Mouse (Mus musculus) lung, embryonic 15.5 days (tissue): ENCODE results near the gene Clstn1. TPM values are rescaled to one million over a fixed set of nuclear protein-coding genes. Genes with fewer than 3 reads are reported as not detected.

Experiments
- ATAC-seq: fragments of 200-750 bp; cut with Nextera tagmentation; 2 replicates; pipeline ENCODE4 v1.8.0; 2017; ENCODE audit warnings: moderate number of reproducible peaks, borderline replicate concordance; ENCODE audit not compliant: low FRiP score, low TSS enrichment; ENCODE audit errors: extremely low read depth
- H3K27ac ChIP-seq: fragments of 300-500 bp; sonication (generic); 2 replicates; pipeline ENCODE4 v1.5.1; 2015; ENCODE audit warnings: moderate library complexity, mild to moderate bottlenecking, inconsistent platforms
- H3K27me3 ChIP-seq: fragments of 300-500 bp; sonication (generic); 2 replicates; pipeline ENCODE4 v1.6.1; 2015; ENCODE audit warnings: inconsistent platforms
- H3K36me3 ChIP-seq: fragments of 300-500 bp; sonication (generic); 2 replicates; pipeline ENCODE4 v1.6.1; 2015; ENCODE audit warnings: inconsistent platforms
- H3K4me1 ChIP-seq: fragments of 300-500 bp; sonication (generic); 2 replicates; pipeline ENCODE4 v1.6.1; 2015; ENCODE audit warnings: inconsistent platforms
- H3K4me2 ChIP-seq: fragments of 300-500 bp; sonication (generic); 2 replicates; pipeline ENCODE4 v1.6.1; 2015; ENCODE audit warnings: inconsistent platforms, mild to moderate bottlenecking, moderate library complexity
- H3K4me3 ChIP-seq: fragments of 300-500 bp; sonication (generic); 2 replicates; pipeline ENCODE4 v1.5.1; 2015; ENCODE audit warnings: mild to moderate bottlenecking, inconsistent platforms
- H3K9ac ChIP-seq: fragments of 300-500 bp; sonication (generic); 2 replicates; pipeline ENCODE4 v1.6.1; 2015; ENCODE audit warnings: inconsistent platforms
- H3K9me3 ChIP-seq: fragments of 300-500 bp; sonication (generic); 2 replicates; pipeline ENCODE4 v1.6.1; 2016; ENCODE audit warnings: inconsistent platforms
- WGBS: fragments of 180-500 bp; shearing (Covaris S2); methylation state at CpG from one replicate; pipeline ENCODE4 v1.1.7; 2015; 5-methylcytosine and 5-hydroxymethylcytosine counted together
- polyA plus RNA-seq: library from polyadenylated mRNA; unstranded; fragments of >200 nt; fragmentation: Nextera tagmentation; extraction: Ambion mirVana; gene quantifications from 2 replicates; pipeline ENCODE4 v1.2.1, GENCODE M21; 2015

The Clstn1 gene
- polyA plus RNA-seq, 1 experiment from 2014 or later: 56.2 TPM

DNA sequence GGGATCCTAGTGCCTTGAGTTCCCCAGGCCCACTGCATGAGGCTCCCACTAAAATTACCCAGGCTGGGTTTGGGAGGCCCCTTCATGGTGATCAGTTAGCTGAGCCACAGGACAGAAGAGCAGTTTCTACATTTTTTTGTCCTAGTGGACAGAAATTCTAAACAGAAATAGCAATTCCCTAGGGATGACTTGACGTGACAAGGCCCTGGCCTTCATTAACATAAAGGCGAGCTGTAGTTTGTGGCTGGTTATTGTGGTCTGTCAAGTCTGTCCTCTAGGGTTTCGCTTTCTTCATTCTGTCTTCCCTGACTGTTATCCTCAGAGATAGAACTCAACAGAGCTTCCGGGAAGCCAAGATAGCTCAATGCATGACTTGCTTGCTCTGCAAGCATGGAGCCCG is 55.7 kb downstream of the Clstn1 start:
- Histone ChIP-seq H3K27me3 (no peaks in the 10 kb centered on the region), H3K36me3 (peaks cover 48% of the 10 kb centered on the region), H3K27ac (no peak overlapping the region), H3K4me2 (no peak overlapping the region), H3K4me1 (no peaks in the 10 kb centered on the region), H3K9me3 (no peaks in the 10 kb centered on the region), H3K4me3 (no peak overlapping the region), H3K9ac (no peak overlapping the region)
- ATAC-seq: no peak
- 81% methylated on average over 5 of the region's 5 CpGs for WGBS

DNA sequence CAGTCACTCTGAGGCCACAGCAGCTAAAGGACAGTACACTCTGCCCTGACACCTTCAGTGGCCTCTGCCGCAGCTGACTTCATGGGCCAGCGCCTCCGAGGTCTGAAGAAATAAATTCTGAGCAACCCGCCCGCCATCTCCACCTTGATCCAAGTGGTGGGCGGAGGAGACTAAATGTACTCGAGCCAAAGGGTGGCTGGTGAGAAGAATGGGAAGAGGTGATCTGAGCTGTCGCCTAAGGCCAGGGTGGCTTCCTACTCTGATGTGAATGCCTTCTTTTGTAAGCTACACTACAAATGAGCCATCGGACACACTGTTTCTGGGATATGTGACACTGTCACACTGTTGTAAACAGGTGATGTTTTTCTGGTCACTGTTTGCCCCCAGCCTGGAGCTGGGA is 59.5 kb downstream of the Clstn1 start:
- Histone ChIP-seq H3K27me3 (no peaks in the 10 kb centered on the region), H3K27ac (no peak overlapping the region), H3K4me1 (0 out of 2 replicates have a peak, but pooled peaks cover 3% of the 10 kb centered on the region), H3K4me3 (no peak overlapping the region), H3K4me2 (no peak overlapping the region), H3K36me3 (peaks cover 59% of the 10 kb centered on the region), H3K9ac (no peak overlapping the region), H3K9me3 (no peaks in the 10 kb centered on the region)
- WGBS: 88% methylated on average over 9 of the region's 9 CpGs
- no peak for ATAC-seq

- Histone ChIP-seq H3K4me1 (0 out of 2 replicates have a peak, but pooled peaks cover 3% of the 10 kb centered on the region), H3K4me3 (no peak overlapping the region), H3K9ac (no peak overlapping the region), H3K27me3 (no peaks in the 10 kb centered on the region), H3K36me3 (peaks cover 49% of the 10 kb centered on the region), H3K27ac (no peak overlapping the region), H3K4me2 (no peak overlapping the region), H3K9me3 (no peaks in the 10 kb centered on the region)
- 69% methylated on average over 20 of the region's 20 CpGs for WGBS
- no peak for ATAC-seq
These were observed 62.0 kb downstream of the Clstn1 start for GRCm38 (mm10) chr4:149648031-149648805.

DNA sequence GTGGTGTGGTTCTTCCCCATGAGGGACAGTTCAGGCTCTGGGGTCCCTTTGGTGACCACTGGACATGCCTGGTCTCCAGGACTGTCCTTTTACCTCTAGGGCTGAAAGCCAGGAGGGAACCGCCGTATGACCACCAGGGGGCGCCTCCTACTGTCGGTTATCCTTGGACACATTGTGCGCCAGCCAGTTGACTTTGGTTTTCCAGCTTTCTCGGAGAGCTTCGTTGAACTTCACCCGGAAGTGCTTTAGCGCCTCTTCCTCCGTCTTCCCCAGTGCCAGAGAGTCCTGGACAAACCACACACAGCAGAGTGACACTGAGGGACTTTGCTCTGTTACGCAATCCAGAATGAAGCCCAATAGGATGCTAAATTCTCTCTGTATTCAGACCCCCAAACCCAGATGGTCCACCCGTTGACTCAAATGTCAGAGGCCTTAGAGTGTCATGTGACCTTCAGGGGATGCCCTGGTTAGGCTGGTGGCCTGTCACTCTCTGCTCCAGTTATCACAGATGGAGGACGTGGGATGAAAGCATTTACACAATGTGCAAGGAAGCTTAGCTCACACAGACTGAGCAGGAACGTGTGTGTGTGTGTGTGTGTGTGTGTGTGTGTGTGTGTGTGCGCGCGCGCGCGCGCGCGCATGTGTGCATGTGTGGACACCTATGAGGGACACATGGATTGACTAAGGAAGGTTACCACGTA is 64.4 kb downstream of the Clstn1 start:
- WGBS: 65% methylated on average over 24 of the region's 24 CpGs
- Histone ChIP-seq H3K4me1 (0 out of 2 replicates have a peak, but pooled peaks cover 3% of the 10 kb centered on the region), H3K27me3 (no peaks in the 10 kb centered on the region), H3K4me2 (no peak overlapping the region), H3K9ac (no peak overlapping the region), H3K36me3 (peaks cover 34% of the 10 kb centered on the region; the same call in 1 of the 2 replicates), H3K27ac (no peak overlapping the region), H3K9me3 (no peaks in the 10 kb centered on the region), H3K4me3 (no peak overlapping the region)
- no peak for ATAC-seq

GRCm38 (mm10) chr4:149654232-149654631 is 68.0 kb downstream of the Clstn1 start:
- Histone ChIP-seq H3K27me3 (no peaks in the 10 kb centered on the region), H3K4me3 (no peak overlapping the region), H3K4me2 (no peak overlapping the region), H3K4me1 (no peaks in the 10 kb centered on the region), H3K36me3 (peaks cover 5% of the 10 kb centered on the region; the same call in 1 of the 2 replicates), H3K9ac (no peak overlapping the region), H3K9me3 (no peaks in the 10 kb centered on the region), H3K27ac (no peak overlapping the region)
- no peak for ATAC-seq
- 85% methylated on average over 4 of the region's 4 CpGs for WGBS

DNA sequence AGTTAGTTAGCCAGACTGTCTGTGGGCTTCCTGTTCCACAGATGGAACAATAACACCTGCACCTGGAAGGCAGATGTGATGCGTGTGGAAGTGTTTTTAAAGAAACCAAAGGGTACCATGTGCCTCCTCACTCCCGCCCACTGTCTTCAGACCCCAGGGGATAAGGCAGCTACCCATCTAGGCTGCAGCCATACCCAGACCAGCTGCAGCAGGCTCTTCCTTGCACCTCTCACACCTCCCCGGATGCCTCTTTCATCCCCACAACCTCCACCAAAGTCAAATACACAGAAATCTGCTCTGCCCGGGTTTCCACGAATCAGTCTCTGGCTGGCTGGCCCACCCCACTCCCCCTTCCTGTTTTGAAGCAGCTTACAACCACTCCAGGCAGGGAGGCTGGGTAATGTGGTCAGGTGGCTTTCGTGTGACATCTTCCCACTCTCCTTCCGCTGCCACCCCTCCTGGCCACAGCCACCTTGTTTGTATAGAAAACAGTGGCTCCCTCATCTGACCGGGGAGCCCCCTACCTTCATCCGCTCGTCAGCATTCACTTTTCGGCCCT is 71.7 kb downstream of the Clstn1 start:
- Histone ChIP-seq H3K4me1 (no peaks in the 10 kb centered on the region), H3K9me3 (no peaks in the 10 kb centered on the region), H3K4me2 (no peak overlapping the region), H3K4me3 (no peak overlapping the region), H3K9ac (no peak overlapping the region), H3K27ac (no peak overlapping the region), H3K36me3 (no peaks in the 10 kb centered on the region), H3K27me3 (no peaks in the 10 kb centered on the region)
- no peak for ATAC-seq
- 58% methylated on average over 11 of the region's 11 CpGs for WGBS

- H3K4me2 ChIP-seq: peak overlapping the region; percentile 18; the same call in 1 of the 2 replicates
- no peaks in the 10 kb centered on the region for H3K36me3 ChIP-seq
- H3K9ac ChIP-seq: no peak overlapping the region
- H3K4me3 ChIP-seq: no peak overlapping the region
- WGBS: 59% methylated on average over 25 of the region's 25 CpGs
- ATAC-seq: no peak; the same call in 1 of the 2 replicates
- no peaks in the 10 kb centered on the region for H3K9me3 ChIP-seq
- H3K4me1 ChIP-seq: no peaks in the 10 kb centered on the region
- no peaks in the 10 kb centered on the region for H3K27me3 ChIP-seq
- H3K27ac ChIP-seq: no peak overlapping the region
These were observed 73.3 kb downstream of the Clstn1 start for GRCm38 (mm10) chr4:149659495-149660116.

GRCm38 (mm10) chr4:149660598-149660997 is 74.3 kb downstream of the Clstn1 start:
- 74% methylated on average over 7 of the region's 7 CpGs for WGBS
- no peak for ATAC-seq
- no peak overlapping the region for H3K4me2 ChIP-seq
- H3K9me3 ChIP-seq: no peaks in the 10 kb centered on the region
- H3K36me3 ChIP-seq: no peaks in the 10 kb centered on the region
- no peak overlapping the region for H3K9ac ChIP-seq
- no peak overlapping the region for H3K27ac ChIP-seq
- no peaks in the 10 kb centered on the region for H3K27me3 ChIP-seq
- H3K4me3 ChIP-seq: no peak overlapping the region
- H3K4me1 ChIP-seq: no peaks in the 10 kb centered on the region

GRCm38 (mm10) chr4:149661967-149662589 is 75.8 kb downstream of the Clstn1 start:
- Histone ChIP-seq H3K4me2 (no peak overlapping the region), H3K4me1 (no peaks in the 10 kb centered on the region), H3K4me3 (no peak overlapping the region), H3K27me3 (no peaks in the 10 kb centered on the region), H3K9me3 (no peaks in the 10 kb centered on the region), H3K9ac (no peak overlapping the region), H3K27ac (no peak overlapping the region), H3K36me3 (no peaks in the 10 kb centered on the region)
- ATAC-seq: no peak
- WGBS: 81% methylated on average over 14 of the region's 14 CpGs

GRCm38 (mm10) chr4:149663849-149664503 is 77.7 kb downstream of the Clstn1 start:
- H3K36me3 ChIP-seq: no peaks in the 10 kb centered on the region
- ATAC-seq: no peak

More at GRCm38 (mm10) chr4:149663849-149664503, 77.7 kb downstream of the Clstn1 start:
- Histone ChIP-seq H3K4me3 (no peak overlapping the region), H3K27ac (no peak overlapping the region), H3K9me3 (no peaks in the 10 kb centered on the region), H3K4me1 (no peaks in the 10 kb centered on the region), H3K9ac (no peak overlapping the region), H3K4me2 (no peak overlapping the region), H3K27me3 (no peaks in the 10 kb centered on the region)
- WGBS: 53% methylated on average over 7 of the region's 7 CpGs
